Mouse (Mus musculus) hindbrain, embryonic 15.5 days (tissue): ENCODE data around the gene Cyfip1. TPM values are rescaled to one million over a fixed set of nuclear protein-coding genes. Genes with fewer than 3 reads are reported as not detected.

ENCODE experiments used
- ATAC-seq: fragments of 200-750 bp; cut with Nextera tagmentation; 2 replicates; pipeline ENCODE4 v1.8.0; 2017; ENCODE audit warnings: low read depth, moderate number of reproducible peaks, moderate TSS enrichment; ENCODE audit not compliant: low FRiP score
- H3K27ac ChIP-seq: fragments of 300-500 bp; sonication (generic); replicated peaks from 2 replicates; pipeline ENCODE4 v1.5.1; 2015; ENCODE audit warnings: mild to moderate bottlenecking, inconsistent platforms
- H3K27me3 ChIP-seq: fragments of 300-500 bp; sonication (generic); 2 replicates; pipeline ENCODE4 v1.6.1; 2015; ENCODE audit warnings: control low read depth, inconsistent platforms
- H3K36me3 ChIP-seq: fragments of 300-500 bp; sonication (generic); 2 replicates; pipeline ENCODE4 v1.6.1; 2015; ENCODE audit warnings: control low read depth, inconsistent platforms
- H3K4me1 ChIP-seq: fragments of 300-500 bp; sonication (generic); replicated peaks from 2 replicates; pipeline ENCODE4 v1.6.1; 2015; ENCODE audit warnings: control low read depth, inconsistent platforms
- H3K4me2 ChIP-seq: fragments of 300-500 bp; sonication (generic); 2 replicates; pipeline ENCODE4 v1.6.1; 2015; ENCODE audit warnings: moderate library complexity, mild to moderate bottlenecking, inconsistent platforms
- H3K4me3 ChIP-seq: fragments of 300-500 bp; sonication (generic); 2 replicates; pipeline ENCODE4 v1.5.1; 2015; ENCODE audit warnings: mild to moderate bottlenecking, inconsistent platforms
- H3K9ac ChIP-seq: fragments of 300-500 bp; sonication (generic); 2 replicates; pipeline ENCODE4 v1.6.1; 2015; ENCODE audit warnings: inconsistent platforms
- H3K9me3 ChIP-seq: fragments of 300-500 bp; sonication (generic); 2 replicates; pipeline ENCODE4 v1.6.1; 2016; ENCODE audit warnings: control low read depth, inconsistent platforms
- WGBS: fragments of 180-500 bp; shearing (Covaris S2); methylation state at CpG from one replicate; pipeline ENCODE4 v1.1.7; 2015; 5-methylcytosine and 5-hydroxymethylcytosine counted together
- polyA plus RNA-seq: library from polyadenylated mRNA; unstranded; fragments of >200 nt; fragmentation: Nextera tagmentation; extraction: Ambion mirVana; gene quantifications from 2 replicates; pipeline ENCODE4 v1.2.1, GENCODE M21; 2015

Cyfip1 gene
- polyA plus RNA-seq, 1 experiment from 2014 or later = 46.7 TPM

DNA sequence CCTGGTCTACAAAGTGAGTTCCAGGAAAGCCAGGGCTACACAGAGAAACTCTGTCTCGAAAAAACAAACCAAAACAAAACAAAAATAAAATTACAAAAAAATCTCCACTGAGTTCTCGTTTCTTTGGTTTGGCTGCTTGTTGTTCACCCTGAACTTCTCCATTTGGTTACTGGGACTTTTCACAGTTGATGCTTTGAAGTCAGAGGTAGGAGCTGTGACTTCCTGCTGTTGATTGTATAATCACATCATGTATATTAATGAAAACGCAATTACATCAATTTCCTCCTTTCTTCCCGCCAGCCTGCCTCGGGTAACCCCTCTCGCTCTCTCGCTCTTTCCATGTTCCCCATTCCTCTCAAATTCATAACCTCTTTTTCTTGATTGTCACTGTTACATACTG, 26.7 kb downstream of the Cyfip1 start:
- 84% methylated on average over 7 of the region's 7 CpGs for WGBS
- no peak overlapping the region for H3K4me3 ChIP-seq
- H3K4me2 ChIP-seq = no peak overlapping the region
- H3K36me3 ChIP-seq = peaks cover 4% of the 10 kb centered on the region
- no peak overlapping the region for H3K27ac ChIP-seq
- no peak overlapping the region for H3K9ac ChIP-seq
- ATAC-seq = no peak
- no peaks in the 10 kb centered on the region for H3K27me3 ChIP-seq
- H3K4me1 ChIP-seq = 0 out of 2 replicates have a peak, but pooled peaks cover 4% of the 10 kb centered on the region
- H3K9me3 ChIP-seq = no peaks in the 10 kb centered on the region

- Histone ChIP-seq H3K4me3 (no peak overlapping the region), H3K9me3 (no peaks in the 10 kb centered on the region), H3K9ac (no peak overlapping the region), H3K27ac (no peak overlapping the region), H3K27me3 (no peaks in the 10 kb centered on the region), H3K4me2 (no peak overlapping the region), H3K36me3 (peaks cover 14% of the 10 kb centered on the region), H3K4me1 (0 out of 2 replicates have a peak, but pooled peaks cover 4% of the 10 kb centered on the region)
- WGBS = 77% methylated on average over 3 of the region's 3 CpGs
- ATAC-seq = no peak
Measured at GRCm38 (mm10) chr7:55869220-55869619, 27.7 kb downstream of the Cyfip1 start.

- no peak overlapping the region for H3K4me2 ChIP-seq
- ATAC-seq = peak; percentile 57; the same call in 1 of the 2 replicates
- no peaks in the 10 kb centered on the region for H3K9me3 ChIP-seq
- WGBS = 89% methylated on average over 6 of the region's 6 CpGs
- H3K4me3 ChIP-seq = no peak overlapping the region
- peaks cover 23% of the 10 kb centered on the region for H3K36me3 ChIP-seq
- H3K27ac ChIP-seq = no peak overlapping the region
- no peaks in the 10 kb centered on the region for H3K27me3 ChIP-seq
- H3K4me1 ChIP-seq = 0 out of 2 replicates have a peak, but pooled peaks cover 4% of the 10 kb centered on the region
- H3K9ac ChIP-seq = no peak overlapping the region
Measured at GRCm38 (mm10) chr7:55870340-55871020, 28.9 kb downstream of the Cyfip1 start.

DNA sequence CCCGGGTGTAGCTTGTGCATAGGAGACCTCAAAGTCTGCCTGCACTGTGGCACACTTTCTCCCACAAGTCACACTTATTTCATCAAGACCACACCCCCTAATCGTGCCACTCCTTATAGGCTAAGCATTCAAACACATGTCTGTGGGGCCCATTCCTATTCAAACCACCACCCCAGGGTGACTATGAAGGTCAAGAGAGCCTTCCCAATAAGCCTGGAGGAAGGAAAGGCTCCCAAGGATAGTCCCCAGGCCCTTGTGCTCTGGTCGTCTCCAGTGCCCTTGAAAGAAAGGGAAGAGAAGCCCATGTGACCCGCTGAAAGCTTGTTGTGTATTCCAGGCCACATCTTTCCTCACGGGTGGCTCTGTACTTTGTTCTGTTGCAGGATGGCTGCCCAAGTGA, 29.9 kb downstream of the Cyfip1 start:
- Histone ChIP-seq H3K36me3 (peaks cover 32% of the 10 kb centered on the region), H3K9me3 (no peaks in the 10 kb centered on the region), H3K9ac (no peak overlapping the region), H3K4me3 (no peak overlapping the region), H3K4me1 (0 out of 2 replicates have a peak, but pooled peaks cover 4% of the 10 kb centered on the region), H3K27ac (no peak overlapping the region), H3K27me3 (no peaks in the 10 kb centered on the region), H3K4me2 (no peak overlapping the region)
- 65% methylated on average over 5 of the region's 5 CpGs for WGBS
- 0 out of 2 replicates have a peak, but pooled peaks have one; percentile 20 for ATAC-seq

DNA sequence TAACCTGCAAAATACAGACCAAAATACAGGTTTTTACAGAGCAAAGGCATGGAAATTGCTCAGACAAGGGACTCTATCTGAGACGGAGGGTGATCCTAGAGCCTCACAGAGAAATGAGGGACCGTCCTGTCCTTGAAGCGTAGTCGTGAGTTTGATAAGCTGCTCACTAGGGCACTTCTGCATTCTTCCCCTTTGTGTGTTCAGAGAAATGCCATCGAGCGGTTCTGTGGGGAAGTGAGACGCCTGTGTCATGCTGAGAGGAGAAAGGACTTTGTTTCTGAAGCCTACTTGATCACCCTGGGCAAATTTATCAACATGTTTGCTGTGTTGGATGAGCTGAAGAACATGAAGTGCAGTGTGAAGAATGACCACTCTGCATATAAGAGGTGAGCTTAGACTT, 33.2 kb downstream of the Cyfip1 start:
- Histone ChIP-seq H3K27me3 (no peaks in the 10 kb centered on the region), H3K4me2 (no peak overlapping the region), H3K36me3 (peaks cover 50% of the 10 kb centered on the region), H3K9me3 (no peaks in the 10 kb centered on the region), H3K4me1 (0 out of 2 replicates have a peak, but pooled peaks cover 4% of the 10 kb centered on the region), H3K9ac (no peak overlapping the region), H3K27ac (no peak overlapping the region), H3K4me3 (no peak overlapping the region)
- no peak for ATAC-seq
- 93% methylated on average over 7 of the region's 7 CpGs for WGBS

DNA sequence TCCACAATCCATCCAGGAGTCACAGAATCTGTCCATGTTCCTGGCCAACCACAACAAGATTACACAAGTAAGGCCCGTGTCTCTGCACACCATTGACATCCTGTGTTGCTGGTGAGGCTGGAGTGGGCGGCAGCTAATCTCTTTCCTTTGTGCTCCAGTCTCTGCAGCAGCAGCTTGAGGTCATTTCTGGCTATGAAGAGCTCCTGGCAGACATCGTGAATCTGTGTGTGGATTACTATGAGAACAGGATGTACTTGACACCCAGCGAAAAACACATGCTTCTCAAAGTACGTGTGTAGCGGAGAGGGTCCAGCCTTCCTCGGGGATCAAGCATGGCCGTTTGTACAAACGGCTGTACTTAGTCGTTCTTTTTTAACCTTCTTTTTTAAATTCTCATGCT, 36.2 kb downstream of the Cyfip1 start:
- 93% methylated on average over 10 of the region's 10 CpGs for WGBS
- H3K27ac ChIP-seq = no peak overlapping the region
- no peak overlapping the region for H3K4me2 ChIP-seq
- H3K9ac ChIP-seq = no peak overlapping the region
- H3K36me3 ChIP-seq = peaks cover 68% of the 10 kb centered on the region
- no peak overlapping the region for H3K4me3 ChIP-seq
- ATAC-seq = no peak
- H3K9me3 ChIP-seq = no peaks in the 10 kb centered on the region
- H3K4me1 ChIP-seq = no peaks in the 10 kb centered on the region
- H3K27me3 ChIP-seq = no peaks in the 10 kb centered on the region

GRCm38 (mm10) chr7:55880882-55881281, 39.3 kb downstream of the Cyfip1 start:
- Histone ChIP-seq H3K4me2 (no peak overlapping the region), H3K9me3 (no peaks in the 10 kb centered on the region), H3K27ac (no peak overlapping the region), H3K36me3 (peaks cover 41% of the 10 kb centered on the region), H3K27me3 (no peaks in the 10 kb centered on the region), H3K4me3 (no peak overlapping the region), H3K9ac (no peak overlapping the region), H3K4me1 (no peaks in the 10 kb centered on the region)
- ATAC-seq = no peak
- WGBS = 83% methylated on average over 9 of the region's 9 CpGs

GRCm38 (mm10) chr7:55888603-55889002, 47.1 kb downstream of the Cyfip1 start:
- no peak overlapping the region for H3K4me2 ChIP-seq
- no peak overlapping the region for H3K4me3 ChIP-seq
- H3K27ac ChIP-seq = no peak overlapping the region
- no peak for ATAC-seq
- H3K4me1 ChIP-seq = no peaks in the 10 kb centered on the region
- H3K27me3 ChIP-seq = no peaks in the 10 kb centered on the region
- 90% methylated on average over 4 of the region's 4 CpGs for WGBS
- H3K9me3 ChIP-seq = no peaks in the 10 kb centered on the region
- no peak overlapping the region for H3K9ac ChIP-seq
- H3K36me3 ChIP-seq = peaks cover 34% of the 10 kb centered on the region

DNA sequence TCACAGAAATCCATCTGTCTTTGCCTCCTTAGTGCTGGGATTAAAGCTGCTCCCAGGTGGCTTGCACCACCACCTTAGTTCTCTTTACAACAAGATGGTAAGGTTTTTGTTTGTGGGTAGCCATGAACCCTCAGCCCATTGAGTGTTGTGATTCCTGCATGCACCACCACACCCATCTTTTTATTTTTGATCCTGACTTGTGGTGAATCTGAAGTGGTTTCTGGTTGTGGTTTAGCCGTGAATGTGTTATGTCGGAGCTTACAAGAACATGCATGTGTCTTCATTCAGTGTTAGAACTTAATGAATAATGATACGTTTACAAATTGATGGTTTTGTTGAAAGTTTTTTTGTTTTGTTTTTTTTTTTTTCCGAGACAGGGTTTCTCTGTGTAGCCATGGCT, 48.5 kb downstream of the Cyfip1 start:
- no peaks in the 10 kb centered on the region for H3K9me3 ChIP-seq
- H3K4me3 ChIP-seq = no peak overlapping the region
- no peak overlapping the region for H3K4me2 ChIP-seq
- H3K36me3 ChIP-seq = peaks cover 42% of the 10 kb centered on the region
- H3K4me1 ChIP-seq = no peaks in the 10 kb centered on the region
- 90% methylated on average over 4 of the region's 4 CpGs for whole genome bisulfite sequencing
- no peaks in the 10 kb centered on the region for H3K27me3 ChIP-seq
- no peak overlapping the region for H3K27ac ChIP-seq
- ATAC-seq = no peak
- no peak overlapping the region for H3K9ac ChIP-seq

DNA sequence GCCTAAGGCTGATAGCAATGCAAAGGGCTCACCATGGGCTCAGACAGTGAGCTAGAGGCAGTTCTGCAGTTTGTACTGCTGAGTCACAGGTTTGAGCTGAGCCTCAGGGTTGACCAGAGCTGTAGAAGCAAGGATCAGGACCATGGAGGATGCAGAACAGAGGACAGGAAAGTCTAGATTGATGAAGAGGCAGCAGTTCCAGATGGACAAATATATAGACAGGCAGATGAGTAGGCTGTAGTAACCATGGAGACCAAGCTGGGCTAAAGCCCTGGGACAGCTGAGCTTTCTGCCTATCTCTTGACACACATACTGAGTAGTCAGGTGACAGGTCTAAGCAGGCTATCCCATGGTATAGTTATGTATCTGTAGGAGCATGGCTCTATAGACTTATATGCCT, 49.2 kb downstream of the Cyfip1 start:
- no peak overlapping the region for H3K4me3 ChIP-seq
- no peaks in the 10 kb centered on the region for H3K9me3 ChIP-seq
- ATAC-seq = no peak
- H3K27ac ChIP-seq = no peak overlapping the region
- peaks cover 43% of the 10 kb centered on the region for H3K36me3 ChIP-seq
- no peak overlapping the region for H3K9ac ChIP-seq
- no peaks in the 10 kb centered on the region for H3K4me1 ChIP-seq
- H3K4me2 ChIP-seq = no peak overlapping the region
- no peaks in the 10 kb centered on the region for H3K27me3 ChIP-seq

GRCm38 (mm10) chr7:55891797-55892196, 50.3 kb downstream of the Cyfip1 start:
- no peak for ATAC-seq
- Histone ChIP-seq H3K27me3 (no peaks in the 10 kb centered on the region), H3K9me3 (no peaks in the 10 kb centered on the region), H3K27ac (no peak overlapping the region), H3K9ac (no peak overlapping the region), H3K36me3 (peaks cover 49% of the 10 kb centered on the region), H3K4me2 (no peak overlapping the region), H3K4me3 (no peak overlapping the region), H3K4me1 (no peaks in the 10 kb centered on the region)
- 89% methylated on average over 11 of the region's 11 CpGs for WGBS

- Histone ChIP-seq H3K27me3 (no peaks in the 10 kb centered on the region), H3K9ac (no peak overlapping the region), H3K27ac (no peak overlapping the region), H3K4me2 (no peak overlapping the region), H3K4me1 (no peaks in the 10 kb centered on the region), H3K36me3 (peaks cover 76% of the 10 kb centered on the region), H3K4me3 (no peak overlapping the region), H3K9me3 (no peaks in the 10 kb centered on the region)
- no peak for ATAC-seq
- WGBS = 90% methylated on average over 5 of the region's 5 CpGs
Measured at GRCm38 (mm10) chr7:55903766-55904165, 62.2 kb downstream of the Cyfip1 start.

DNA sequence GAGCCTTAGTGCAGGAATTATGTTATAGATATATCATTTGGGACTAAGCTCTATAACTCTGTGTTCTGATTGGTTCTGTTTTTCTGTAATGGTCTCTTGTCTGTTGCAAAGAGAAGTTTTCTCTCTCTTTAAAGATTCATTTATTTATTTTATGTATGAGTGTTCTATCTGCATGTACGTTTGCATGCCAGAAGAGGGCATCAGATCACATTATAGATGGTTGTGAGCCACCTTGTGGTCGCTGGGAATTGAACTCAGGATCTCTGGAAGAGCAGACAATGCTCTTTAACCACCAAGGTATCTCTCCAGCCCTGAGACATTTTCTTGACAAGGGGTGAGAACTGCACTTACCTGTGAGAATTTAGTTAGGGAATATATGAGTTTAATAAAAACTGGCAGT, 63.9 kb downstream of the Cyfip1 start:
- Histone ChIP-seq H3K9me3 (no peaks in the 10 kb centered on the region), H3K4me2 (no peak overlapping the region), H3K9ac (no peak overlapping the region), H3K36me3 (peaks cover 75% of the 10 kb centered on the region), H3K4me3 (no peak overlapping the region), H3K27me3 (no peaks in the 10 kb centered on the region), H3K27ac (no peak overlapping the region), H3K4me1 (no peaks in the 10 kb centered on the region)
- WGBS = 90% methylated on average over 2 of the region's 2 CpGs
- ATAC-seq = no peak
